Mouse (Mus musculus): ENCODE data around the gene Rwdd1.

DNA sequence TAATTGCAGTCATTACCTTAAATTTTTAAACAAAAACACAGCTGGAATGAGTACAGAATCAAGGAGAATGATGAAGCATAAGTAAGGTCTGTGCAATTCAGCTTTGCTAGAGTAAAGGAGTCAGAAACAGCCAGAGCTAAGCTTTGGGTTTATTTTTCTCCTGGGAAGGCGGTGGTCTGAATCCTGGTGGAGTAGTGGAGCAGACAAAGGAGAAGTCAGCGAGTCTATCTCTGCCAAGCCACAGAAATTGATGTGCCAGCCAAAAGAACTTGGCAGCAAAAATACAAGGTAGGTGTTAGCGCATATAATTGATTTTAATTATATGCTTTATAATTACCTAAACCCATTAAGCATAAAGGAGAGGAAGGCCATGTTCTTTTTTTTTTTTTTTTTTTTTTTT, 18.0 kb upstream of the Rwdd1 start, which contains the start of gene Trappc3l:
- TF ChIP-seq CTCF (IDR thresholded peaks at IDR 0.05; ENCODE audit: insufficient read depth, low read depth, low read length) (no peak), POLR2A (IDR thresholded peaks at IDR 0.05; ENCODE audit: insufficient read depth, low read depth, low read length) (no peak)
